In the genomic region with DNA sequence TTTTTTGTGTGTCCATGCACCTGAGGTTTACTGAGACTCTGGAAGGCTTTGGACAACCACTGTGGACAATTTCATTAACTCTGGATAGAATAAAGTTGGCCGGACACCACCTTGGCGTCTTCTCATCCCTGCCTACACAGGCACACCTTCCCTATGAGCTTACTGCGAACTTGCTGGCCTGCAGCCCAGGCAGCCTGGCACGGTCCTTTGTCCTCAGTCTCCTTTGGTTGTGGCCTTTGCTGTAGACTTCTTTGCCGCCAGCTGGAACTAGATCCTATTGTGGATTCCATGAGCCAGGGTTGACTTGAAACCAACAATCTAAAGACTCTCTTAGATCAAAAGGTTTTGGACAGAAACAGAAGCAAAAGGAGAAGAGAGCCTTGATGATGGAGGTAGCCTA, we compare ENCODE assay signal across 14 mouse cellular contexts. TPM values are rescaled to one million over a fixed set of nuclear protein-coding genes. Genes with fewer than 3 reads are reported as not detected.
A peak's percentile ranks its signal among the peaks of the same experiment; 100 is the strongest.
DNase-seq lines count a peak whose midpoint lies in the region; ATAC-seq and TF ChIP-seq lines count a peak whose summit lies in the region.
"Had no signal": no experiment of that assay in that cellular context is flagged by ENCODE, and none has a peak within 500 bp of the region (broad histone marks: within the 10 kb centered on the region; RNA-seq: fewer than 3 reads in every experiment).

No protein-coding gene starts in this region.

- H3K4me2 ChIP-seq in intestine, embryonic 15.5 days (replicated peaks), result no peak overlapping the region
- H3K4me2 ChIP-seq: lung, embryonic 15.5 days had no signal

- no peaks in the 10 kb centered on the region for H3K9me3 ChIP-seq in intestine, embryonic 15.5 days
- H3K9me3 ChIP-seq: lung, embryonic 15.5 days had no signal

- peak; percentile 47 for DNase-seq in gastrocnemius, adult 2 months
- no peak for DNase-seq in gastrocnemius, adult 18-20 months (ENCODE audit: low spot score)
- DNase-seq in left cerebral cortex, postnatal 4 days, result peak; percentile 41
- DNase-seq in left cerebral cortex, adult 18-20 months (ENCODE audit: low spot score in 2 of 2), result no peak
- DNase-seq in cerebellum, adult 8-10 months, result peak; percentile 79
- DNase-seq in heart, postnatal 14 days, result peak; percentile 49 to 54
- DNase-seq in c-Kit-positive CD71-positive TER-119-positive erythroid progenitor cells, embryonic 14.5 days (ENCODE audit: low spot score), result no peak
- DNase-seq: gastrocnemius, postnatal 25 days; right cerebral cortex, postnatal 4 days had no signal

- TF ChIP-seq CTCF in gastrocnemius, adult 2 months (IDR thresholded peaks at IDR 0.05), result no peak

- H3K9ac ChIP-seq in intestine, embryonic 15.5 days, result no peak overlapping the region
- H3K9ac ChIP-seq: lung, embryonic 15.5 days had no signal

- no peaks in the 10 kb centered on the region for H3K4me1 ChIP-seq in intestine, embryonic 15.5 days (replicated peaks)
- H3K4me1 ChIP-seq: lung, embryonic 15.5 days had no signal

- no peak for ATAC-seq in intestine, embryonic 15.5 days
- ATAC-seq: forebrain, embryonic 16.5 days had no signal

- no peak overlapping the region for H3K4me3 ChIP-seq in gastrocnemius, adult 2 months
- no peak overlapping the region for H3K4me3 ChIP-seq in intestine, embryonic 15.5 days (replicated peaks)
- H3K4me3 ChIP-seq: lung, embryonic 15.5 days; myocyte had no signal

- H3K27ac ChIP-seq in gastrocnemius, adult 2 months, result no peak overlapping the region
- H3K27ac ChIP-seq in intestine, embryonic 15.5 days, result no peak overlapping the region
- H3K27ac ChIP-seq: lung, embryonic 15.5 days; stomach, postnatal 0 days had no signal

- intact Hi-C loops in gastrocnemius, adult 2 months (cut with DNase I), result no loop called here
- intact Hi-C loops in left cerebral cortex, postnatal 4 days (cut with DNase I), result loop anchor here (10.0 kb wide), 2 partner anchors 371 to 851 kb away; a partner anchor contains a TSS
- intact Hi-C loops in heart, postnatal 14 days (cut with DNase I), result no loop called here

- WGBS in intestine, embryonic 15.5 days, result 90% methylated on average over 5 of the region's 5 CpGs

- H3K36me3 ChIP-seq in intestine, embryonic 15.5 days, result no peaks in the 10 kb centered on the region
- H3K36me3 ChIP-seq: lung, embryonic 15.5 days had no signal

- H3K27me3 ChIP-seq in intestine, embryonic 15.5 days (replicated peaks), result no peaks in the 10 kb centered on the region
- H3K27me3 ChIP-seq: lung, embryonic 15.5 days had no signal

RNA-seq across cellular contexts. Expression of a gene that starts 45.2 kb away (rescaled TPM):
- total RNA-seq in gastrocnemius, adult 2 months (2021), result 10 to 100 TPM; 50.3 to 69.0 TPM
- 10 to 100 TPM; 57.1 to 63.8 TPM for total RNA-seq in gastrocnemius, adult 18-20 months (2021)
- 100 to 1,000 TPM; 104 to 111 TPM for total RNA-seq in left cerebral cortex, postnatal 4 days (2021)
- 100 to 1,000 TPM; 123 to 129 TPM for total RNA-seq in left cerebral cortex, adult 18-20 months (2021)
- total RNA-seq in heart, postnatal 14 days (2021), result 10 to 100 TPM; 55.6 to 58.2 TPM
- polyA plus RNA-seq in intestine, embryonic 15.5 days (2015; fragmentation: Nextera tagmentation; extraction: Ambion mirVana), result 316 and 375 TPM in 2 replicates

RNA-seq across cellular contexts. Expression of a gene that starts 59.4 kb away (rescaled TPM):
- 10 to 100 TPM; 25.8 to 28.6 TPM for total RNA-seq in gastrocnemius, adult 2 months (2021)
- total RNA-seq in gastrocnemius, adult 18-20 months (2021), result 10 to 100 TPM; 23.0 to 29.8 TPM
- 100 to 1,000 TPM in 1 of 2 experiments, 10 to 100 TPM in 1; 96.8 to 112 TPM for total RNA-seq in left cerebral cortex, postnatal 4 days (2021)
- total RNA-seq in left cerebral cortex, adult 18-20 months (2021), result 10 to 100 TPM; 54.9 to 60.2 TPM
- total RNA-seq in heart, postnatal 14 days (2021), result 10 to 100 TPM; 29.5 to 37.9 TPM
- 240 and 279 TPM in 2 replicates for polyA plus RNA-seq in intestine, embryonic 15.5 days (2015; fragmentation: Nextera tagmentation; extraction: Ambion mirVana)

Comparison
In these comparisons a context has a peak if more than half of its experiments do, and no peak if none do; other contexts are left out.
1. DNase-seq: peak in gastrocnemius, adult 2 months (single experiment), left cerebral cortex, postnatal 4 days (single experiment), cerebellum, adult 8-10 months (single experiment) and heart, postnatal 14 days (2 of 2); none in gastrocnemius, adult 18-20 months (single experiment), left cerebral cortex, adult 18-20 months (0 of 2) and c-Kit-positive CD71-positive TER-119-positive erythroid progenitor cells, embryonic 14.5 days (single experiment).